Mouse (Mus musculus) urinary bladder, postnatal 10 days (tissue): Measurements from ENCODE around the gene Ifnk.

Experiments
- DNase-seq: peaks from one replicate; pipeline ENCODE4 v3.0.0; 2022; ENCODE audit warnings: low spot score

Ifnk gene

DNA sequence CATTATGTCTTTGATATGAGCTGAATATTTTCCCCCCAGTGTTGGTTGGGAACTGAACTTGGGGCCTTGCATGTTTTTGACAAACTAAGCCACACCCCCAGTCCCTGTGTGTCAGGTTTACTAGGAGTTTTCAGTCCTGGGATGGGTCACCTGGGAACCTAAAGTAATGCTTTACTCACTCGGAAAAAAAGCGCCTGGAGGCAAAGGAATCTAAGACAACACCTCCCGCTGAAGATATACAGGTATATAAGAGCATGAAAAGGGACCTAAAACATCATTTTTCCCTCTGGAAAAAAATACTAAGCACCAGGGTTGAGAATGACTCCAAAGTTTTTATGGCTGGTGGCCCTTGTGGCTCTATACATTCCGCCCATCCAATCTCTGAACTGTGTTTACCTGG is at the start of gene Ifnk:
TSS of gene Ifnk (plus strand) at position 301 of the 400 bp plus-strand sequence.
- DNase-seq = no peak

- DNase-seq = no peak
Observed at GRCm38 (mm10) chr4:35105115-35105773, 46.6 kb upstream of the Ifnk start.

DNA sequence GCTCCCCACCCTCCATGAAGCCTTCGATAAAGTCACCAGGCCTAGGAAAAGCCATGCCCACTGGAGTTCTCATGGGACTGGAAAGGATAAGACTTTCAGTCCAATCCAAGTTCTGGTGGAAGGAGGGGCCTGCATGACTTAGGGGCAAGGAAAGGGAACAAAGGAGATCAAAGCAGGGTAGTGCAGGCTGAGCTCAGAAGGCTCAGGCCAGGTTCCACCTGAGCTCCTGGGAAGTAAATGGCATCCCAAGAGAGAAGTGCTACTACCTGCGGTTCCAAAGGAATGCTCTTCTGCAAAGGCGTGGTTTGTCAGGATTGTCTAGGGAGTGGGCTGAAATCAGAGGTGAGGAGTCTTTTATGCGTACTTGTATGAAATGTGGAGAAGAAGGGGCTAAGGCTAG is 39.4 kb upstream of the Ifnk start:
- DNase-seq = no peak

GRCm38 (mm10) chr4:35113516-35114248 is 38.2 kb upstream of the Ifnk start:
- no peak for DNase-seq

DNA sequence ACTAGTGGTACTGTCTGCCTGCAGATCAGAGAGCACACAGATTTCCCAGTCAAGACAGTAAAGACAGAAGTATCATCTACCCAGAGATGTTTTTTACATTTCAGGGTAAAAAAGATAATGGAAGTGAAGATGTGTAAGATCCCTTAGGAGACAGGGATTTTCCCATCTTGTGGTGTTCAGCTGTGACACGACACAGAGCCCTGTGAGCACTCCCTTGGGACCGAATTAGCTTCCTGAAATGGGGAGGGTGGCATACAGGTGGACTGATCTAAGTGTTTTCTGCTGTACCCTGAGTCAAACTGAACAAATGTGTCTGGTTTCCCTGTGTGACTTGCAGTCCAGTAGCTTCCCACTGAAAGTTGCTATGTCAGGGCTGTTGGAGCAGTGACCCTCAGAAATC is 36.9 kb upstream of the Ifnk start:
- no peak for DNase-seq

DNA sequence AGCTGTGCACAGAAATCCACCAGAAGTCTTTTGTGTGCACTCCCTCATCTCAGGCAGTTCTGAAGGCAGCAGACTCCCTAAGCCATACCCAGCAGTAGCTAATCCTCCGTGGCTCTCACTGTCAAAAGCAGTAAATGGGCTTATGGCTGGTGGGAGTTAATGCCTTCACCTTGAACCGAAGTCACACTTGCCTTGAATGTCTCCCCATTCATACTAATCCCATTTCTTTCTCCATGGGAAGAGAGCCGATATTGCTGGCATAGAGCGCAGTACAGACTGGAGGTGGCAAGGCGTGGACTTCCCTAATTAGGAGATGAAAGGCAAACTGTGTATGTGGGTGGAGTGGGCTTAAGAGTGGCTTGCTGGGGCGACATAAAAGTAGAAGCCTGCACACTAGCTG is 35.9 kb upstream of the Ifnk start:
- DNase-seq = no peak

- DNase-seq = no peak
Observed at GRCm38 (mm10) chr4:35117144-35117543, 34.7 kb upstream of the Ifnk start.

DNA sequence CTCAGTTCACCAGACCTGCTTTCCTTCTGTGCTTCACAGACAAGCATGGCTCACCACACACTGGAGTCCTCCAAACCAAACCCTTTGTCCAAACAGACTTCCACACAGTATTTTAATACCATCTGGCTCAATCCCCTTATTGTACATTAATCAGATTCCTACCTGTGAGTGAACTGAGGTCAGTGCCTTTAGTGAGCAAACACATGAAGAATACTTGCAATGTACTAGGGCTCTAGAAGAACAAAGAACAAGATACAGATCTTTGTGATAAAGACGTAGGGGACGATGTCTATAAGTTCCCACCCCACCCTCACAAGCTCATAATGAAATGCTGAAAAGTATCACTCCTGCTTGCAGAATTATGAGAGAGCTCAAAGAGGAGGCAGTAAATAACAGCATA is 33.0 kb upstream of the Ifnk start:
- DNase-seq = no peak

DNA sequence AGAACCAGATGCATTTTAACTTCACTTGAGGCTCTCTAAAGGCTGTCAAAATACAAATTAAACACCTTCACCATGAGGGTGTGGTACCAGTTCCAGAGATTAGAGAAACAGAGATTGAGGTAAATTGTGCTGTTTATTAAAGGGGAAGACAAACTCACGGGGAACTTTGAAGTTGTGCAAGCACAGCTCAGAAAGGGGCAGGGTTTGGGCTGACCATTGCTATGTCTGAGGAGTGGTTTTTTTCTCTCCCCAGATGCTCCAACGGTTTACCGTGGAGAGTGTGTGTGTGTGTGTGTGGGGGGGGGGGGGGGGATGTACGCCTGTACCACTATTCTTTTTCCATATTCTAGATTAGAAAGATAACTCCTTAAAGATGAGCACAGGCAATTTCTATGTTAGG is 31.7 kb upstream of the Ifnk start:
- no peak for DNase-seq

DNA sequence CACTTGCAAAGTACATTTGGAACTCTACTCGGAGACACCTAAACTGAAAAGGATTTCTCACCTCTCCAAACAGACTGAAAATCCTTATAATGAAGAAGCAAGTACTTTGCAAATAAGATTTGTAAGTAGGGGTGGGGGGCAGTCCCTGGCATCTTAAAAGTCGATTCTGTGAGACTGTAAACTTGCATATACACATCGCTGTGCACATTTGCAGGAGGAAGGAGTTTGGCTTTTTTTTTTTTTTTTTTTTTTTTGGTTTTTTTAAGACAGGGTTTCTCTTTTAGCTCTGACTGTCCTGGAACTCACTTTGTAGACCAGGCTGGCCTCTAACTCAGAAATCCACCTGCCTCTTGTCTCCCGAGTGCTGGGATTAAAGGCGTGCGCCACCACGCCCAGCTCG is 31.3 kb upstream of the Ifnk start:
- DNase-seq = no peak

- no peak for DNase-seq
Observed at GRCm38 (mm10) chr4:35121060-35121459, 30.8 kb upstream of the Ifnk start.

- DNase-seq = no peak
Observed at GRCm38 (mm10) chr4:35123087-35123486, 28.8 kb upstream of the Ifnk start.

DNA sequence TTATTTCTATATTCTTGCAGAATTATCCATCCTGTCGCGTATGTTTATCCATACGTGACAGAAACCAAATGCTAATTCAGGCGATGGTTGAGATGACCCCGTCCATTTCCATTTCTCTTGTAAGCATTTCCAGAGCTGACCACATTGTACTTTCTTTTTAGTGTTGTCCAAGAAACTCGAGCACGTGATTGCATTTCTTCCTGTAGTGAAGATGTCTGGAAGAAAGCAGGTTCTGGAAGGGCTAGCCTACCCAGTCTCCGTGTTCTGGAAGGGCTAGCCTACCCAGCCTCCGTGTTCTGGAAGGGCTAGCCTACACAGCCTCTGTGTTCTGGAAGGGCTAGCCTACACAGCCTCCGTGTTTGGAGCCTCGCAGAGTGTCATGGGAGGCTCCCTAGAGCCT is 27.8 kb upstream of the Ifnk start:
- no peak for DNase-seq

- no peak for DNase-seq
Observed at GRCm38 (mm10) chr4:35125299-35125777, 26.5 kb upstream of the Ifnk start.

- DNase-seq = no peak
Observed at GRCm38 (mm10) chr4:35126776-35127175, 25.1 kb upstream of the Ifnk start.

- no peak for DNase-seq
Observed at GRCm38 (mm10) chr4:35127759-35128158, 24.1 kb upstream of the Ifnk start.

DNA sequence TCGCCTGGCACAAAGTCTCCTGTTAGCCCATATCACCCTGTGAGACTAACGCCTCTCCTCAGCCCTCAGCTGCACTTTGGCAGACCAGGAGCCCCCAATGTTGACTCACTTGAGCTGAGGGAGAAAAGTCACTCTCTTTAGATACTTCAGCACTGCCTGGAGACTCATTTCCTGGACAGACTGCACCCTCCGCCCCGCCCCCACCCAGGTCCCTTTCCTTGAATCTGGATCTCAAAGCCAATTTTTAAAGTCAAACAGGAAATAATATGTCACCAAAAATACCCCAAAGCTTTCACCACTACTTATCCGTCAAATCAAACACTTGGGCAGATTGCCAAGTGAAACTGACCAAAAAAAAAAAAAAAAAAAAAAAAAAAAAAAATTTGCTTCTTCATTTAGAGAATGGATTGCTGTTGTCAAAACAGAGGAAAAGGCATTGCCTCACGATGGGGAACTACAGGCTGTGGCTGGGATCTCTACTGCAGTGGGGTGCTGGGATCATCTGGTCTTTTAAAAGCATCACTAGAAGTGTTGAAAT is 21.4 kb upstream of the Ifnk start:
- DNase-seq = no peak

GRCm38 (mm10) chr4:35131592-35131991 is 20.3 kb upstream of the Ifnk start:
- DNase-seq = no peak

DNA sequence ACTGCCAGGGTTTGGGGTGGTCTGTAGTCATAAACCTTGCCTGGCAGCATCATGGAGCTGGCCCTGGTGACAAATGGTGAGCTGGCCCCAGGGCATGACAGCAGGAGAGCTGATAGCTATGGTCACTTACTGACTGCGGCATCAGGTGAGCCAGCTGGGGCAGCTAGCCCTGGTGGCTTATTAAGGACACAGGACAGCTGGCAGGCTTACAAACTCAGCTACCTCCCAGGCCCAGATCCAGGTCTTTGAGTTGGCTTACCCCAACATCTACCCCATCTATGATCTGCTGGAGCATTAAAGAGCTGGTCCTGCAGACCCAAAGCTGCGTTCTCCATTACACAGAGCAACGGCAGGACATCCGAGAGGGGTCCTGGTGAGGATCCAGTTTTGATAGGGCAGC is 18.4 kb upstream of the Ifnk start:
- no peak for DNase-seq

DNA sequence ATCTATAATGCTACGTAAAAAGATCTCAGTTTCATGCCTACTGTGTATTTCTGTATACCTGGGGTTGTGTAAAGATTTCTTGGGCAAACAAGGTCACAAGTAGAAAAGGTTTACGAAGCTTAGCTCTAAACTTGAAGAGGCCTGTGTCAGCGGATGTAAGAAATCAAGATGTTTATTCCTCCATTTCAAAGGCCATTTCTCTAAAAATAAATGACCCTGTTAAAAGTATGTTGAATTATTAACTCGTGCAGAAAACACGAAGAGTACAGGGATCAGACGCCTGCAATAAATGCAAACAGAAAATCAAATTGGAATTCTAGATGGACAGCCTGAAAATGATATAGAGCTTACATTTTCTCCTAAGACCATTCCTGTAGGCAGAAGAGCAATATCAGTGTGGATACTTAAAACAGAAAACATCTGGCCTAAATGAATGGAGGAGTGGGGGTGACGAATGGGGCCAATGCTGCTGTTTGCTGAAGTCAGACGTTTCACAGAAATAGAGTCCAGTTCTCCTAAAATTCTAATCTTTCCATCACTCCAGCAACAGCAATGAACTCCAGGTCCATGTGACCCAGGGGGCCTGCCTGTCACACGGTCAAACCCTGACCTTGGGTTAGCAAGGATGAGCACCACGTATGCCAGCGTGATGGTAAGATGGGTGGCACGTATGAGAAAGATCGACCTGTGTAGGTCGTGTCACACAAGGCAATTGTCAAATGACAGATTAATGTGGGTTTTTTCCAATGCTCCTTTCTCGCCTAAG is 16.8 kb upstream of the Ifnk start:
- no peak for DNase-seq

GRCm38 (mm10) chr4:35135806-35136205 is 16.1 kb upstream of the Ifnk start:
- no peak for DNase-seq

DNA sequence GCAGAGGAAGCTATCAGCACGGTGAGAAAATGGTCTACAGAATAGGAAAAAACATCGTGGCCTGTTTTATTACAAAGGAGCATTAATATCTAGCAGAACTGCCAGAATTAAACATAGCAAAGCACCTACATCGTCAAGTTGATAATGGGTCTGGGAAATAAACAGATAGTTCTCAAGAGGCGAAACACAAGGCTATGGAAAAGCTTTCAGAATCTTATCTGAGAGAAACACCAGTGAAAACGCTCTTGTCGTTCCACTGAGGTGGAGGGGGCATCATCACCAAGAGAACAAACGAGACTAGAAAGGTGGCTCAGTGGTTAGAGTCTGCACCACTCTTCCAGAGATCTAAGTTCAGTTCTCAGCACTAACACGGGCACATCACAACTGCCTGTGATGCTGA is 14.9 kb upstream of the Ifnk start:
- DNase-seq = no peak

- no peak for DNase-seq
Observed at GRCm38 (mm10) chr4:35138077-35138476, 13.8 kb upstream of the Ifnk start.
